Mouse (Mus musculus) olfactory bulb, adult 2 months (tissue): ENCODE measurements around the gene Smarcd2. TPM values are rescaled to one million over a fixed set of nuclear protein-coding genes. Genes with fewer than 3 reads are reported as not detected.

Source experiments
- H3K27ac ChIP-seq: fragments of 200-500 bp; 2 replicates; pipeline ENCODE4 v1.5.1; 2012; ENCODE audit warnings: low read depth, low read length; ENCODE audit not compliant: insufficient read depth
- H3K4me1 ChIP-seq: fragments of 200-500 bp; 2 replicates; pipeline ENCODE4 v1.6.1; 2012; ENCODE audit warnings: low read length; ENCODE audit not compliant: control insufficient read depth, insufficient read depth
- H3K4me3 ChIP-seq: fragments of 200-500 bp; 2 replicates; pipeline ENCODE4 v1.5.1; 2012; ENCODE audit warnings: mild to moderate bottlenecking, low read depth, low read length, moderate library complexity; ENCODE audit not compliant: insufficient read depth
- CTCF ChIP-seq: fragments of 200-500 bp; IDR thresholded peaks from 2 replicates; pipeline ENCODE4 v1.5.1; 2012; ENCODE audit warnings: low read depth, mild to moderate bottlenecking, low read length, moderate library complexity; ENCODE audit not compliant: insufficient read depth
- POLR2A ChIP-seq: fragments of 200-500 bp; IDR thresholded peaks from 2 replicates; pipeline ENCODE4 v1.6.1; 2012; ENCODE audit warnings: mild to moderate bottlenecking, low read depth, low read length, moderate library complexity; ENCODE audit not compliant: insufficient read depth
- WGBS: fragments of 180-500 bp; shearing (Covaris S2); methylation state at CpG from one replicate; pipeline ENCODE4 v1.1.7; 2018; 5-methylcytosine and 5-hydroxymethylcytosine counted together
- polyA plus RNA-seq: library from polyadenylated mRNA; stranded (reverse); fragments of >200 nt; gene quantifications from 2 replicates; pipeline ENCODE4 v1.2.4, GENCODE M21; 2012; ENCODE audit warnings: low replicate concordance; ENCODE audit not compliant: missing spikeins, insufficient read depth, insufficient read length

Gene Smarcd2
- not detected in 2 replicates for polyA plus RNA-seq

DNA sequence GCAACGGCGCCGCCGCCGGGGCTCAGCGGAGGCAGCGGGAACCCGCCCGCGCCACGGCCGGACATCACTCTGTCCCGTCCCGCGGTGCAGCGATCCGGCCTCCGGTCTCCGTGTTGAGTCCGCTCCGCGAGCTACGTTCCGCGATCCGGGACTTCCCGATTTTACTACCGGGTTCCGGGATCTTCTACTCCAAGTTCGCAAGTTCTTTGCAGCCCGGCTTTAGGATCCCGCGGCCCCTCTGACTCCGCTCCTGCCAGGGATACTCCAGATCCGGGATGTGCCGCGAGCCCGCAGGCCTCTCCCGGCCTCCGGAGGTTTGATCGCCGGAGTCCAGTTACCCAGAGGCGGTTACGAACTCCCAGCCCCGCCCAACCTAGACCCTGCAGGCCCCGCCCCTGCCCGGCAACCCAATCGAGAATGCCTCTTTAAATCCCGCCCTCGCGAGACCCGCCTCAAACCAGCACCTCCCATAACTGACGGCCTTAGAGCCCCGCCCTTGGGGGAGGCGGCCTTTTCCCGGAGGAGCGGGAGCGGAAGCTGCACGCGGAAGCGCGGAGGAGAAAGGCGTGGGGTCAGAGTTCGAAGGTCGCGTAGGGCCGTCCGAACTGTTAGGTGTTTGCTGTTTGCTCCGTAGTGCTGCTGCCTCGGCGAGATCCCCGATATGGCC is at the start of gene Smarcd2:
Smarcd2 (minus strand) TSS at position 329 of the 667 bp plus-strand sequence.
- Histone ChIP-seq H3K27ac (peak within 1 kb of the TSS; percentile 67; the same call in 1 of the 2 replicates), H3K4me3 (peak within 1 kb of the TSS; percentile 77), H3K4me1 (peaks cover 26% of the 10 kb centered on the region)
- TF ChIP-seq CTCF (no peak), POLR2A (peak; percentile 42)
- WGBS = under 1% methylated on average over 72 of the region's 72 CpGs

DNA sequence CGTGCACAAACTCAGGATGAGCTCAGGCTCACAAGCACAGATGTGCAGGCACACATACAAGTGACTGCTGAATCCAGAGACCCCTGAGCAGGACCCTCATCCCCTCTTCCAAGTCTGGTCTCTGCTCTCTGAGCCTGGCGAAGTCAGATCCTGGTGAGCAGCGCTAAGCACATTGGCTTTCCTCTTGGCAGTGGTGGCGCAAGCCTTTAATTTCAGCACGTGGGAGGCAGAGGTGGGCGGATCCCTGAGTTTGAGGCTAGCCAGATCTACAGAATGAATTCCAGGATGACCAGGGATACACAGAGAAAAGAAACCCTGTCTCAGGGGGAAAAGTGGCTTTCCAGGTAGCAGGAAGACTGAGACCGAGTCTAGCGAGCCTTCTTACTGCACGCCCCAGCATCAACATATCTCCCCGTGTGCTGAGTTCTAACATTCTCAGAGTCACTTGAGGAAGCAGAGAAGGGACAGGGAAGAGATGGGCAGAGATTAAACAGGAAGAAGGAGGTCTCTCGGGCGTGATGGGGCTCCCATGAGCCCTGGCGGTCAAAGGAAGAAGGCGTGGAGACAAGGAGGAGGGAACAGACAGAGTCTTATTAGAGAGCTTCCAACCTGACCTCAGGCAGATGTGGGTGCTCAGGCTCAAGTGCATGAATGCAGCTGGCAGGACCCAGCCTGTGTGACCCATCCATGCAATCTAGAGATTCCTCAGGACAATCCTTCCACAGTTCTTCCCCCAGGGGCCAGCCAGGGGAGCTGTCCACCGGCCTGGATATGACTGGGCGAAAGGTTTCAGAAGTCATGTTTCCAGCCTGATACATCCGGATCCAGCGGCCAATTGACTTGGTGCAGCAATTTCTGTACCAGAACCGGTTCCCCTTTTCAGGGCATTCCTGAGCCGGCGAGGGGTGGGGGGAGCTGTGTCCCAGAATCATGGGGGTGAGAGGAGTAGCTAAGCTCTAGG is 45.9 kb upstream of the Smarcd2 start:
- Histone ChIP-seq H3K4me3 (no peak overlapping the region), H3K4me1 (peaks cover 6% of the 10 kb centered on the region; the same call in 1 of the 2 replicates), H3K27ac (no peak overlapping the region)
- 68% methylated on average over 21 of the region's 21 CpGs for WGBS
- TF ChIP-seq CTCF = no peak
- TF ChIP-seq POLR2A = no peak

DNA sequence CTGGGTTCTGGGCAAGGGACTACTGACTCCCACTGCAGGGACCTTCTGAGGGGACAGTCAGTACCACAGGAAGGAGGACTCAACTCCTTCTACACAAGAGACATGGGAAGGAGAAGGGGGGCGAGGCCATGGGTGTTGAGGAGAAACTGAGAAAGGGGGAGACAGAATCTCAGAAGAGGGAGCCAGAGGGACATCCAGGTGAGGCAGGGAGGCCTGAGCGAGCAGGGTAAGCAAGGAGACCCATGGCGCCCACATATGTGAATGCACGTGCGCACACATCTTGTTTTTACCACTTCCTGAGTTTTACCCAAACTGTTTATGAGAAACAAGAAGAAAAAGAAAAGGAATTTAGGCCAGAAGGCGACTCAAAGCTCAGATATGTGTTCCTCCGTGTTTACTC is 45.0 kb upstream of the Smarcd2 start:
- peaks cover 6% of the 10 kb centered on the region; the same call in 1 of the 2 replicates for H3K4me1 ChIP-seq
- TF ChIP-seq POLR2A = no peak
- no peak for TF ChIP-seq CTCF
- H3K4me3 ChIP-seq = no peak overlapping the region
- no peak overlapping the region for H3K27ac ChIP-seq
- 82% methylated on average over 7 of the region's 7 CpGs for WGBS

DNA sequence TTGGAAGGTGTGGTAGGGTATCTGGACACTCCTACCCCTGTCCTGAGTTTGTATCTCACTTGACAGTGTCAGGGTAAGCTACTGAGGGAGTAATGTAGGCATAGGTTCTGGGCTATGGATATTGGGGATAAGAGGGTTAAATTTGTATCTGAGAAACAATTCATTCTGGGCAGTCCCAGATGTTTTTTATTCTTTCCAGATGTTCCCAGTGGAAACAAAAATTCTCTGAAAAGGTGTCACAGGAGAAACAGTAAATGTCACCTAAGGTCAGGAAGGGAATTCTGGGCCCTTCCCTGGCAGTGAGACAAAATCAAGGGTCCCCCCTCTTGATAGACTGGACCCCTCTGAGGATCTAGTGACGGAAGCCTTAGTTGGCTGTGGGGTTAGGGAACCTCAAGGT is 43.6 kb upstream of the Smarcd2 start:
- WGBS = 100% methylated on average over 1 of the region's 1 CpGs
- no peak overlapping the region for H3K4me3 ChIP-seq
- peaks cover 6% of the 10 kb centered on the region; the same call in 1 of the 2 replicates for H3K4me1 ChIP-seq
- TF ChIP-seq CTCF = no peak
- TF ChIP-seq POLR2A = no peak
- no peak overlapping the region for H3K27ac ChIP-seq

DNA sequence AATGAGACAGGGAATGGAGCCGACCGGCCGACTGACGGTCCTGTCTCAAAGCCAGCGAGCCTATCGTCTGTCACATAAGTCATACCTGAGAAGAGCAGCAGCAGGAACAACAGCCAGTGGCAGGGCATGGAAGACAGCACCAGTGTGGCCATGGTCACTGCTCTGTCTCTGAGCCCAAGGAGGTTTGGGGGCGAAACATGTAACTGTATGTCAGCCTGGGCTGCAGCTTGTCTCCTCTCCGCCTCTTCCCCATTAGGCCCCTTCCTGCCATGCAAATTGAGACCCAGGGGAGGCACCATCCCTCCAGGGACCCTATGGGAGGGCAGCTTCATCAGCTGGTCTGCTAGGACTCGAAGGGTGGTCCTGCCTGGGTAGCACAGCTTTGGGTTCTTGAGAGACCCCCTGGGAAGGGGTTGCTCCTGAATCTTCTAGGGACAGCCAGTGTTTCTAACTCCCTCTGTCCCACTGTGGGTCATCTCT is 41.6 kb upstream of the Smarcd2 start, which contains the start of gene Cd79b:
Cd79b (minus strand) TSS at position 430 of the 480 bp plus-strand sequence.
- H3K4me3 ChIP-seq = no peak within 1 kb of the TSS
- H3K4me1 ChIP-seq = peaks cover 6% of the 10 kb centered on the region; the same call in 1 of the 2 replicates
- H3K27ac ChIP-seq = no peak within 1 kb of the TSS
- TF ChIP-seq POLR2A (no peak), CTCF (no peak)
- WGBS = 85% methylated on average over 9 of the region's 9 CpGs

DNA sequence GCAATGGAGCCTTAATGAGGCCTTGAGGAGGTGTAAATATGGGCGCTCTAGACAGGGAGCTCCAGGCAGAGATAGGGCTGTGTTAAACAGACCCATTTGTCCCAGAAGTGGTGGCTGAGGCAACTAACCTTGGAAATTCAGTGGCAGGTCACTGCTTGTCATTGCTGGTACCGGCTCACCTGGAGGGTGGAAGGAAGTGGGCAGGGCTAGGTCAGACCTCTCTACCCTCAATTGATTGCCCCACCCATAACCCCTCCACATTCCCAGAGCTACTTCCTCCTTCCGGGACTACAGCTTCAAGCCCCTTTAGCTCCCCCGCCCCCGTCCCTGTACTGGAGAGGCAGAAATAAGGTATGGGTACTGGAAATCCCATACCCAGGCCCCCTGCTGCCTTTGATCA is 40.8 kb upstream of the Smarcd2 start:
- H3K27ac ChIP-seq = no peak overlapping the region
- TF ChIP-seq CTCF (no peak), POLR2A (no peak)
- WGBS = 86% methylated on average over 5 of the region's 5 CpGs

DNA sequence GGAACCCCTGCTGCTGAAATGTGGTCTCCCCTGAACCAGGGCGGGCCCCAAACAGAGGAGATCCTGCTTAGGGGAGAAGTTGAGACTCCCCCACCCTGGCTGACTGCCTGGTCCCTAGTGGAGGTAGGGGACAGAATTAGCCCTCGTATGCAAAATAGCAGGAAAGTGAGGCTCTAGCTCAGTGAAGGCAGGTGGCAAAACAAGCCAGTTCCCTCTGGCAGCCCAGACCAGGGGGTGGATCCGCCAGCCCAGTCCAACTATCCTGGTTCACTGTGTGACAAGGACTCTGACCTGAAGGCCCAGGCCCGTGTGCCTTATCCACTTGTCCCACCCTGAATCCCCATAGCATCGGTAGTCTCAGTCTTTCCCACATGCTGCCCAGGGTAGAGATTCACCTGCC is 37.4 kb upstream of the Smarcd2 start:
- TF ChIP-seq CTCF (no peak), POLR2A (no peak)
- 73% methylated on average over 5 of the region's 5 CpGs for WGBS
- no peak overlapping the region for H3K4me3 ChIP-seq
- no peak overlapping the region for H3K27ac ChIP-seq
- peaks cover 3% of the 10 kb centered on the region; the same call in 1 of the 2 replicates for H3K4me1 ChIP-seq

More for the DNA sequence above, 40.8 kb upstream of the Smarcd2 start:
- H3K4me3 ChIP-seq = no peak overlapping the region
- H3K4me1 ChIP-seq = peaks cover 4% of the 10 kb centered on the region; the same call in 1 of the 2 replicates

DNA sequence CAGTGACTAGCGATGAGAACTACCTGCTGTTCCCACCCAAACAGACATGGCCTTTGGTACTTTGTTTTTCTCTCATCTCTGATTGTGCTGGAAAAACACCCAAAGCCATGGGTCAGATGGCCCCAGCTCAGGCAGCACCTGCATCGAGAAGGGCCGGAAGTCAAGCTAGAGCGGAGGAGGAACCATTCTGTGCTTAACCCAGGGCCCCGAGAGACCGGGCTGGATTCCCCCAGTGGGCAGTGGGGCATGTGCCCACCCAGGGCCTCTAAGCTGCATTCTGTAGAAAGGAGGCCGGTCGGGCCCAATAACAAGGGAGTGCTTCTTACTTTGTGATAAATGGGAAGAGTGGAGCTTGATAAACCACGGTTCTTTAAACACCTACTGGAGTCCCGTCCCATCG is 35.4 kb upstream of the Smarcd2 start:
- Histone ChIP-seq H3K4me1 (peaks cover 3% of the 10 kb centered on the region; the same call in 1 of the 2 replicates), H3K4me3 (no peak overlapping the region), H3K27ac (no peak overlapping the region)
- 80% methylated on average over 11 of the region's 11 CpGs for WGBS
- TF ChIP-seq POLR2A (no peak), CTCF (no peak)

DNA sequence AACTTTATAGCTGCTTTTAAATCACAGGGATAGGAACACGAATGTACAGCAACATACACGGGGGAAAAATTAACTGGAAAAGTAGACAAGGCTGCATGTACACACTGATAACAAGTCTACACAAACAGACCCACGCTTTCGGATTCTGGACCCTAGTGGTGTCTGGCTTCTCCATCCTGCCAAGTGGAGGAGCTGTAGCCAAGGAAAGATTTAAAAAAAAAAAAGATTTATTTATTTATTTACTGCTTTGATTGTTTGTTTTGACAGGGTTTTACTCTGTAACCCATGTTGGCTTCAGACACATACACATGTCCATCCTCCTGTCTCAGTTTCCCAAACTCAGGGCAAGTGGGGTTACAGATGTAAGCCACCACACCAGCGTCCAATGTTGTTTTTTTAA is 34.7 kb upstream of the Smarcd2 start:
- H3K4me3 ChIP-seq = no peak overlapping the region
- WGBS = 58% methylated on average over 5 of the region's 5 CpGs
- TF ChIP-seq CTCF (no peak), POLR2A (no peak)
- peaks cover 3% of the 10 kb centered on the region; the same call in 1 of the 2 replicates for H3K4me1 ChIP-seq
- no peak overlapping the region for H3K27ac ChIP-seq
